Mouse (Mus musculus) bone marrow macrophage, adult 2 months (primary cell): ENCODE measurements around the gene Ric8b. TPM values are rescaled to one million over a fixed set of nuclear protein-coding genes. Genes with fewer than 3 reads are reported as not detected.

Experiments
- H3K27ac ChIP-seq: 2 replicates; pipeline ENCODE4 v1.5.1; 2012; ENCODE audit warnings: low read depth, low read length; ENCODE audit not compliant: insufficient read depth
- H3K4me1 ChIP-seq: 2 replicates; pipeline ENCODE4 v1.6.1; 2012; ENCODE audit warnings: low read length; ENCODE audit not compliant: control insufficient read depth, insufficient read depth
- H3K4me3 ChIP-seq: 2 replicates; pipeline ENCODE4 v1.5.1; 2012; ENCODE audit warnings: mild to moderate bottlenecking, low read length, moderate library complexity; ENCODE audit not compliant: insufficient read depth
- CTCF ChIP-seq: IDR thresholded peaks from 2 replicates; pipeline ENCODE4 v1.5.1; 2012; ENCODE audit warnings: low read depth, mild to moderate bottlenecking, low read length, moderate library complexity
- POLR2A ChIP-seq: IDR thresholded peaks from 2 replicates; pipeline ENCODE4 v1.6.1; 2012; ENCODE audit warnings: mild to moderate bottlenecking, low read depth, low read length, borderline replicate concordance
- polyA plus RNA-seq: library from polyadenylated mRNA; stranded (reverse); fragments of >200 nt; gene quantifications from 2 replicates; pipeline ENCODE4 v1.2.4, GENCODE M21; 2012; ENCODE audit not compliant: missing spikeins, insufficient read depth, insufficient read length

The Ric8b gene
- polyA plus RNA-seq, 1 experiment = 11.7 TPM

DNA sequence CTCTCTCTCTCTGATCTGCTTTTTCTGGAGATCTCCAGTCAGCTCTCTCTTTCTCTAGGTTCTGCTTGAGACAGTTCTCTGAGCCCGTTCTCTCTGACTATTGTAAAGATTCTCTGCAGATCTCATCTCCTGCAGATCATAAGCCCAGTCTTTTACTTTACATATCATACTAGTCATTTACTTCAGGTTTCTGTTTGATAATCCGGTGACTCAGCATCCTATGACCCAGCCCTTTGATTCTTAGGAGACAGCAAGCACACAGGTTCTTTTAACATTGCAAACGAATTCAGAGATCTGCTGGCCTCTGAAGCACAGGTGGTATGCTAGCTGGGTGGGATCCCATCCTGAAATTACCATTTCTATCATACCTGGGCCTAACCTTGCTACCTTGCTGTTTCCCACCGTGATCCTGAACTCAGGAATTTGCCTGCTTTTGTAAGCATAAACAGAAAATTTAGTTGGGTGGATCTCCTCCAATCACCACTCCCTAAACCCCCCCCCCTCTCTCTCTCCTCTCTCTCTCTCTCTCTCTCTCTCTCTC is 133.3 kb downstream of the Ric8b start:
- no peak overlapping the region for H3K4me3 ChIP-seq
- H3K4me1 ChIP-seq = no peaks in the 10 kb centered on the region
- TF ChIP-seq POLR2A = no peak
- no peak overlapping the region for H3K27ac ChIP-seq

GRCm38 (mm10) chr10:85052451-85052850 is 135.0 kb downstream of the Ric8b start:
- TF ChIP-seq CTCF (no peak), POLR2A (no peak)
- no peak overlapping the region for H3K4me3 ChIP-seq
- H3K27ac ChIP-seq = no peak overlapping the region
- no peaks in the 10 kb centered on the region for H3K4me1 ChIP-seq

- no peaks in the 10 kb centered on the region for H3K4me1 ChIP-seq
- H3K4me3 ChIP-seq = no peak overlapping the region
- no peak overlapping the region for H3K27ac ChIP-seq
- TF ChIP-seq POLR2A = no peak
- TF ChIP-seq CTCF = no peak
These were observed 137.5 kb downstream of the Ric8b start for GRCm38 (mm10) chr10:85054876-85055275.

Other genes with a start within 250 kb of the Ric8b start
- gene Rfx4, start 161.6 kb upstream of the Ric8b start, polyA plus RNA-seq = not detected in 2 replicates
- not detected in 2 replicates for gene Fhl4, start 184.9 kb downstream of the Ric8b start, polyA plus RNA-seq
- gene Tmem263, start 185.0 kb downstream of the Ric8b start, polyA plus RNA-seq = 4.9 and 5.6 TPM in 2 replicates
- 0.51 TPM in 1 of 2 replicates, not detected in the other for gene Mterf2, start 210.4 kb downstream of the Ric8b start, polyA plus RNA-seq